Mouse (Mus musculus): ENCODE results near the gene Tiam1.

Gene Tiam1

GRCm38 (mm10) chr16:90145244-90145643 lies 1.7 kb upstream of the Tiam1 start:
- intact Hi-C loops (cut with DNase I) = no loop called here

DNA sequence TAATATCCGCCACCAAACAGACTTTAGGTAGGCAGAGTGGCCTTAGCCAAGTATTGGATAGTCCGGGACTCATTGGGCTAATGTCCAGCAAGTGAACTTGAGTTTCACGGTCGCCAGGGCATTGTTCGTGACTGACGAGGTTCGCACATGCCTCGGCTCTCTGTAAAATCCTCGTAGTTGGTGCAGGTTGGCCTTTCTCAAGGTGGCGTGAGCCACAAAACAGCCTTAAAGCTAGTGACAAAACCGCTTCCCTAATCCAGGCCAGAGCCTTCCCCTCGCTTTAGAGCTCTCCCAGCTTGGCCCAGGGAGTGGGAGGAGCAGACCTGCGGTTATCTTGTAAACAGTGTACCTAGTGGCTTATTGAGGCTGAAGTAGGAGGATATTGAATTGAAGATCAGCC lies 972 bp upstream of the Tiam1 start:
- intact Hi-C loops (cut with DNase I) = no loop called here

- intact Hi-C loops (cut with DNase I) = no loop called here
Observed at GRCm38 (mm10) chr16:90143416-90143759, 181 bp downstream of the Tiam1 start.

- intact Hi-C loops (cut with DNase I) = no loop called here
Observed at GRCm38 (mm10) chr16:90142574-90143415, 774 bp downstream of the Tiam1 start.

GRCm38 (mm10) chr16:90142247-90142573 lies 1.4 kb downstream of the Tiam1 start:
- intact Hi-C loops (cut with DNase I) = no loop called here

- intact Hi-C loops (cut with DNase I) = no loop called here
Observed at GRCm38 (mm10) chr16:90141556-90141955, 2.0 kb downstream of the Tiam1 start.

DNA sequence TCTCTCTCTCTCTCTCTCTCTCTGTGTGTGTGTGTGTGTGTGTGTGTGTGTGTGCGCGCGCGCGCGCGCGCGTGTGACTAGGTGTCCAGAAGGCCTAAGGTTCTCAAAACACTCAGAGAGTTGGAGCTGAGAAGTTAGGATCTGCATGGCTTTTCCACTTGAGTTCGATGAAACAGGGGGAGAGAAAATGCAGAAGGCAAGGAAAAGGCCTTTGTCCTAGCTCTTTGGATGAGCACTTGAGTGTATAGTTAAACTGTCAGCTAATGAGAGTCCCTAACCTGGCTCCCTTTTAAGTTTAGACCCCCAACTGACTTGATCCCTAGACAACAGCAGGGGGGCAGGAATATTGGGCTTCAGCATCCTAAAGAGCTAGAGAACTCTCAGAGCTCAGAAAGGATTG lies 3.0 kb downstream of the Tiam1 start:
- intact Hi-C loops (cut with DNase I) = no loop called here

- intact Hi-C loops (cut with DNase I) = no loop called here
Observed at GRCm38 (mm10) chr16:90139696-90140095, 3.9 kb downstream of the Tiam1 start.

DNA sequence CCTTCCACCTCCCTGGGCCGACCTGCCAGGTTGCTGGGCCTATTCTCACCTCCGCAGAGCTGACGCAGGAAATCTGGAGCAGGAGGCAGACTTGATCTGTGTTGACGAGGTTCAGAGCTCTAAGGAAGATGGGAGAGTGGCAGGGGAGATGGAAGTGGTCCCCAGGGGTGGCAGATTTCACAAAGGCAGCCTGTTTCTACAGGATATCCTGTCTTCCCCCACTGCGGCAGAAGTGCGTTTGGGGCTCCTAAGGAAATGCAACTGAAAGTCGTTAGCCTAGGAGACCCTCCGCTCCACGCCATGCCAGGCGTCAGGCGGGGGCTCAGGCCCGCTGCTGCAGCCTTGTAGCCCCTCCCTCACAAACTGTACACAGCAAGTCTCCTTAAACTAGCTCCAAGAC lies 5.4 kb downstream of the Tiam1 start:
- intact Hi-C loops (cut with DNase I) = no loop called here

DNA sequence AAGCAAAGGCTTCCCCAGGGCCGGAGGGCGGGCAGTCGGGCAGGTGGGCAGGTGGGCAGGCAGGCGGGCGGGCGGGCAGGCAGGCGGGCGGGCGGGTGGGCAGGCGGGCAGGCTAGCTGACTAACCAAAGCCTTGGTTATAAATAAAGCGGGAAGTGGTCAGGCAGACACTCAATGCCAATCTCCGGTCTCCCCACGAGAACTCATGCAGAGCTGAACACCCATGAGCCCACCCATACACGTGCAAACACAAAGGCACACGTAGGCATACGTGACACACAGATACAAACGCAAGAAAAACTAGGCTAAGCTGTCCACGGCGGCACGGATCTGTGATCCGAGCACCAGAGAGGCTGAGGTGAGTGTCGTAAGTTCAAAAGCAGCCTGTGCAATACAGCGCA lies 6.4 kb downstream of the Tiam1 start:
- intact Hi-C loops (cut with DNase I) = no loop called here

- intact Hi-C loops (cut with DNase I) = no loop called here
Observed at GRCm38 (mm10) chr16:90135580-90135979, 8.0 kb downstream of the Tiam1 start.

GRCm38 (mm10) chr16:90134351-90134750 lies 9.2 kb downstream of the Tiam1 start:
- intact Hi-C loops (cut with DNase I) = no loop called here

DNA sequence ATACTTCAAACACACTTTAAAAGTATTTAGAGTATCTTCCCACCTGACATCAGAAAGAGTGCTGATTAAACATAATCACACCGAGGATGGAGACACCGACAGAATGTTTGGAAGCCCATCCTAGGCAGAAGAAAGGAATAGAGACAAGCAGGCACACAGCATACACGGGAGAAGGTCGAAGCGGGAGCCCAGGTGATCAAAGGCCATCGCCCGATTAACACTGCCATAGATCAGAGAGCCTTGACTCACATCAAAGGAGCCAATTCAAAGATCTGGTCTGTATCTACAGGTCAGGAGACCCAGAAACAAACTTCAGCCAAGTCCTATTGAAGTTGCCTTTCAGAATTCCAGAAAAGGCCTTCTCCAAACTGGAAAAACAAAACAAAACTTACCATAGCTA lies 10.8 kb downstream of the Tiam1 start:
- intact Hi-C loops (cut with DNase I) = no loop called here

DNA sequence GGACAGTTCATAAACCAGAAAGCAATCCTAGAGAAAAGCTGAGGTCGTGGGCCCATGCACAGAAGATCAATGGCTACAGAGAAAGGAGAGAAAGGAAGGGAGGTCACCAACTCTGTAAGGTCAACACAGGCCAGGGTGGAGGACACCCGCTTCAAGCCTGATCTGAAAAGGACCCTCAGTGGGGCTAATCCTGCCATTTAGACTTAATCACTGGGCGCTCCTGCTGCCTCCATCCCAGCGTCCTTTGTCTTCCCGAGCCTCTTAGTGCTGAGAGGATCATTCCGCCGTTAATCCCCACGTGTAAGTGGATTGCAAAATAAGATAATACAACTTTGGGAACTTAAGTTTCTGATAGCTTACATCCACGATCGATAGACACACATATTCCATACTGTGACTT lies 11.2 kb downstream of the Tiam1 start:
- intact Hi-C loops (cut with DNase I) = no loop called here

GRCm38 (mm10) chr16:90128817-90129587 lies 14.6 kb downstream of the Tiam1 start:
- intact Hi-C loops (cut with DNase I) = no loop called here

- intact Hi-C loops (cut with DNase I) = no loop called here
Observed at GRCm38 (mm10) chr16:90128361-90128760, 15.2 kb downstream of the Tiam1 start.

- intact Hi-C loops (cut with DNase I) = no loop called here
Observed at GRCm38 (mm10) chr16:90125318-90126314, 18.0 kb downstream of the Tiam1 start.

DNA sequence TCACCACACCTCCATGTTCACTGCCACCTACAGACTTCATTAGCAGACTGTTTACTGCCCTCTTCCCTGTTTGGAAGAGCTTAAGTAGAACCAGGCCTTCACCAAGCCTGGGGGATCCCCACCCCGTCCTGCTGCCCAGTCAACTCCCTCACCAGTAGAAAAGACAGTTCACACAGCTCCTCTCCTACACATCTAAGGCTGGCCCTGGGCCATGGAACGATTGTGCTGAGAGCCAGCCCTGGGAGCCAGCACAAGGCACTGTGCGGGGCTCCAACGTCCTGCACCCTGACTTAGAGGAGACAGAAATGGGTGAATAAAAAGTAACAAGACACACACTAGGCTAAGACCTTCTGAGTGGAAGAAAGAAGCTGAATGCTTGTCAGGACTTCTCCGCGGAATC lies 20.5 kb downstream of the Tiam1 start:
- intact Hi-C loops (cut with DNase I) = no loop called here

DNA sequence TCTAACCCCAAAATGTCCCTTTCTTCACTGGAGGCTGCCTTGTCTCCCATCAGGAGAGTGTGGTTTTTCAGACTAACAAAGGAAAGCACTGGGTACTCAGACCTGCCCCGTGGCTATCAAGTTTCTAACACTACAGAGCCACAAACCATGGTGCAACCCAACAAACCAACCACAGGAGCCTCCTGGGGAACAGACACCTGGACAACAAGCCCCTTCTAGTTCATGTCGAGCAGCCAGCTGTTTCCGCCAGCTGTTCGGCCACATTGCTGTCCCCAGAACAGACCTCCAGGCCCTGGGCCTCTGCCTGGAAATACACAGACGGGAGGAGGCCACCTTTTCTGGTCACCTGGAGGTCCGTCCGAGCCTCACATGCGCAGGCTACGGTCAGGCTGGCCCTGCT lies 21.1 kb downstream of the Tiam1 start:
- intact Hi-C loops (cut with DNase I) = no loop called here

GRCm38 (mm10) chr16:90121799-90122198 lies 21.8 kb downstream of the Tiam1 start:
- intact Hi-C loops (cut with DNase I) = no loop called here

- intact Hi-C loops (cut with DNase I) = no loop called here
Observed at GRCm38 (mm10) chr16:90119969-90120368, 23.6 kb downstream of the Tiam1 start.

Measured in adrenal gland (tissue).